Mouse (Mus musculus): Measurements from ENCODE around the gene Pigx. TPM values are rescaled to one million over a fixed set of nuclear protein-coding genes. Genes with fewer than 3 reads are reported as not detected.

Pigx gene
- polyA plus RNA-seq, 1 experiment from 2014 or later, result 147 TPM

DNA sequence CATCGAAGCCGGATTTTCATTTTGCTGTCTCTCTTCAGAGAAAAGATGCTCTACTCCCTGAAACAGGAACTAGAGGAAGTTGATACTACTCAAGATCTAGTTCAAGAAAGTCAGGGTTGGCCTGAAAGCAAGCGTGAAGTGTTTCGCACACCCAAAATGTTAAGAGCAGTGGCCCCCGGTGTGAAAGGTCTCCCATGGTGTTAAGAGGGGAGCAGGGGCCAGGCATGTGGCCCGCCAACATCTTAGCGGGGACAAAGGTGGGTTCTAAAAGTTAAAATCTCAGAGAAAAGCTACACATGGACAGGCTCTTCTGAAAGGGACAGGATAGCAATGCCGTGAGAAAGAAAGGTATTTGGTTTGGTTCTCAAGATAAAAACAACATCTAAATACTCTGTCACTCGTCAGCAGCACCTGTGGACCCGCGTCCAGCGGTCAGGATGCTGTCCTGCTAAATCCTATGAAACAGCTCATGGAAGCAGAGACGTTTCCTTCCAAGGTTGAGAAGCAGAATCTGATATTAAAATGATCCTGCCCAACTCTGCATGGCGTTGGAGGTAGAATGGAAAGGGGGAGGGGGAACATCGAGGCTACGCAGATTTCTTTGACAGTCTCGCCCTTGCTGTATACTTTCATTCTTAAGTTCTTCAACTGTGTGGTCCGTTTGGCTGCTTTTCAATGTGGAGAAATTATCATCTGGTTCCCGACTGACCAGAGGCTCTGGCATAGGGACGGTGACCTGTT lies 30.1 kb upstream of the Pigx start:
- peak overlapping the region; percentile 17 for H3K4me2 ChIP-seq (replicated peaks; ENCODE audit: low read depth, low read length)
- no peak overlapping the region for H3K4me3 ChIP-seq (ENCODE audit: low read length)
- no peaks in the 10 kb centered on the region for H3K36me3 ChIP-seq (ENCODE audit: control insufficient read depth, insufficient read depth, low read length)
- no peaks in the 10 kb centered on the region for H3K27me3 ChIP-seq (ENCODE audit: control insufficient read depth, insufficient read depth, low read length)
- no peaks in the 10 kb centered on the region for H3K4me1 ChIP-seq (ENCODE audit: control insufficient read depth, insufficient read depth, low read length)
- 80% methylated on average over 20 of the region's 20 CpGs for WGBS
- no peaks in the 10 kb centered on the region for H3K9me3 ChIP-seq (ENCODE audit: control insufficient read depth, low read length)
- no peak for ATAC-seq (ENCODE audit: low FRiP score, low TSS enrichment)
- H3K9ac ChIP-seq (ENCODE audit: low read depth, low read length), result no peak overlapping the region
- 0 out of 2 replicates have a peak overlapping the region, but pooled peaks have one; percentile 17 for H3K27ac ChIP-seq (ENCODE audit: low read depth, low read length)

DNA sequence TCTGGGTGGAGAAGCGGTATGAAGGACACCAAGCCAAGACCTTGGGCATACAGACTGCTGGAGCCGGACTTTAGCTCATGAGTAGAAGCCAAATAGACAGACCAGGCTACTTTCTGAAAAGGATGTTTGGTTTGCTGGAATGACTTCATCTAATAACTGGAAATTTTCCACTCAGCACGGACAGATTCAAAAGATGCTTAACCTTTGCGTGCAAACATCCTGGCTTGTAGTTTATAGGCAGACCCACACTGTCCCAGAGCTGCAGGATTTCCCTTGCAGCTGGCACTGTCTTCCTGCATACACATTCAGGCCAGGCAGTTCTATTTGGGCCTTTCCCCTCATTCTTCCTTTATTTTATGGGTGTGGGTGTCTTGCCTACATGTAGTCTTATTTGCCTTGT lies 27.5 kb upstream of the Pigx start:
- H3K4me2 ChIP-seq (replicated peaks; ENCODE audit: low read depth, low read length), result no peak overlapping the region
- H3K27me3 ChIP-seq (ENCODE audit: control insufficient read depth, insufficient read depth, low read length), result no peaks in the 10 kb centered on the region
- no peaks in the 10 kb centered on the region for H3K36me3 ChIP-seq (ENCODE audit: control insufficient read depth, insufficient read depth, low read length)
- peak overlapping the region; percentile 51; the same call in 1 of the 2 replicates for H3K27ac ChIP-seq (ENCODE audit: low read depth, low read length)
- no peaks in the 10 kb centered on the region for H3K9me3 ChIP-seq (ENCODE audit: control insufficient read depth, low read length)
- no peaks in the 10 kb centered on the region for H3K4me1 ChIP-seq (ENCODE audit: control insufficient read depth, insufficient read depth, low read length)
- no peak for ATAC-seq (ENCODE audit: low FRiP score, low TSS enrichment)
- no peak overlapping the region for H3K9ac ChIP-seq (ENCODE audit: low read depth, low read length)
- 80% methylated on average over 4 of the region's 4 CpGs for WGBS
- H3K4me3 ChIP-seq (ENCODE audit: low read length), result no peak overlapping the region

DNA sequence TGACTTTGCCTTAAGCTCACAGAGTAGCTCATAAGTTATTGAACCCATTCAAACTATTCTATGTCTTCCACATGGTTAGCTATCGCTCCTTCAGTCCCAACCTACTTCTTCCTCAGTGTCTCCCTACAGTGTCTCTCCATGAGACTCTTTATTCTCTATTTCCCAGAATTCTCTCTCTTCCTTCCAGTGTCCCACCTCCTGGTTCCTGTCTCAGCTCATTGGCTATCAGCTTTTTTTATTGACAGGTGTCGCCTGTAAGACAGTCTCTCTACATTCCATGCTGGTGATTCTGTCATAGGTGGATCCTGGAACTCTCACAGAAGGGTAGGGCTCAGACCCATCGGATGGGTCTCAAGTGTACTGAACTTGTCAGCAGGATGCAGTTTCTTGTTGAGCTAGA lies 25.8 kb upstream of the Pigx start:
- no peak for ATAC-seq (ENCODE audit: low FRiP score, low TSS enrichment)
- 88% methylated on average over 3 of the region's 3 CpGs for WGBS
- no peaks in the 10 kb centered on the region for H3K9me3 ChIP-seq (ENCODE audit: control insufficient read depth, low read length)
- H3K36me3 ChIP-seq (ENCODE audit: control insufficient read depth, insufficient read depth, low read length), result no peaks in the 10 kb centered on the region
- no peak overlapping the region for H3K4me2 ChIP-seq (replicated peaks; ENCODE audit: low read depth, low read length)
- no peaks in the 10 kb centered on the region for H3K4me1 ChIP-seq (ENCODE audit: control insufficient read depth, insufficient read depth, low read length)
- no peak overlapping the region for H3K27ac ChIP-seq (ENCODE audit: low read depth, low read length)
- H3K4me3 ChIP-seq (ENCODE audit: low read length), result no peak overlapping the region
- H3K27me3 ChIP-seq (ENCODE audit: control insufficient read depth, insufficient read depth, low read length), result no peaks in the 10 kb centered on the region
- no peak overlapping the region for H3K9ac ChIP-seq (ENCODE audit: low read depth, low read length)

DNA sequence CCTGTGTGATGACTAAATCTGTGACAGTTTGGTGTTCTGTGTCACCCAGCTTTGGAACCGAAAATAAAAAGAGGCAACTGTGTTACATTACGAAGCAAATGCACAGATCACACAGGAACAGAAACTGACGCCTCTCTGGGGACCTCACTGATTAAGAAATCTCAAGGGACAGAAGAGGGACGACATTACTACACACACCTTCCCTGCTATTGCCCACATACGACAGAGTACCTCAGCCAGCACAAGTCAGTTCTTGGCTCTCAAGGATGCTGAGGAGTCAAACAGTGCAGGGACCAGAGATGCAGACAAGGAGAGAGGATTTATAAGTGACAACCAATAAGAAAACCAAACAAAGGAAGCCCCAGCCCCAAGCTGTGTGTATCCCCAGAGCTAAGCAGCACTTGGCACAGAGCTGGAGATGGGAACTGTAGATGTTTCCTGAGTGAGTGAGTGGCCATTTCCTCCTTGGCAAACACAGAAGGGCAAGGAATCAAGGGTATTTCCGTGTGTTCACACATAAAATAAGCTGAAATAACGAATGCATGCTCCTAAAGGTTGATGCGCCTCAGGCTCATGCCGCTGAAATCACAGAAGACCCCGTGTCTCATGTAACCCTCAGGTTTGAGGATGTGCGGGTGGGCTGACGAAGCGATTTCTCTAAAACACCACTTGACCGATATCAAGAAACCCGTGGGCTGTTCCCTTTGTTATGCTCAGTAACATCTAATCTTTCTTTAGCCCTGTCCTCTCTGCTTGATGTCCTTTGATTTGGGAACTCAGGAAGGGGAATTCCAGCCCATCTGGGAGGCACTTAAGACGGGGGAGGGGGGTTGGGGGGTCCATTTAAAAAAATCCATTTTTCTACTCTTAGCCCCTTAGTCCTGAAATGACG lies 25.1 kb upstream of the Pigx start:
- ATAC-seq (ENCODE audit: low FRiP score, low TSS enrichment), result no peak
- Histone ChIP-seq H3K27me3 (ENCODE audit: control insufficient read depth, insufficient read depth, low read length) (no peaks in the 10 kb centered on the region), H3K4me3 (ENCODE audit: low read length) (no peak overlapping the region), H3K9me3 (ENCODE audit: control insufficient read depth, low read length) (no peaks in the 10 kb centered on the region), H3K36me3 (ENCODE audit: control insufficient read depth, insufficient read depth, low read length) (no peaks in the 10 kb centered on the region), H3K4me2 (replicated peaks; ENCODE audit: low read depth, low read length) (no peak overlapping the region), H3K9ac (ENCODE audit: low read depth, low read length) (no peak overlapping the region), H3K27ac (ENCODE audit: low read depth, low read length) (no peak overlapping the region), H3K4me1 (ENCODE audit: control insufficient read depth, insufficient read depth, low read length) (no peaks in the 10 kb centered on the region)
- 67% methylated on average over 17 of the region's 17 CpGs for WGBS

DNA sequence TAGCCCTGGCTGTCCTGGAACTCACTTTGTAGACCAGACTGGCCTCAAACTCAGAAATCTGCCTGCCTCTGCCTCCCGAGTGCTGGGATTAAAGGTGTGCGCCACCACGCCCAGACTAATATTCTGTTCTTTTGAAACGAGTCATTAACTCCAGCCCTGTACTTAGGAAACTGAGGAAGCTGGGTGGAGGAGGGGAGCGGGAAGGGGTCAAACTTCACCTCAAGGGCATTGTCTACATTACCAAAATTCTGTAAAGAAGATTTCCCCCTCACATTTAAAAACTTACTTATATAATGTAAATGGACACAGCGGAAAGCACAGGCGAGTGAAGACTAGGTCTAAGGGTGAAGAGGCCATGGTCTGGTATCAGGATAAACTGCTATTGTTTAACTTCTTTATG lies 24.5 kb upstream of the Pigx start:
- H3K4me2 ChIP-seq (replicated peaks; ENCODE audit: low read depth, low read length), result no peak overlapping the region
- H3K9ac ChIP-seq (ENCODE audit: low read depth, low read length), result no peak overlapping the region
- no peak overlapping the region for H3K27ac ChIP-seq (ENCODE audit: low read depth, low read length)
- no peaks in the 10 kb centered on the region for H3K27me3 ChIP-seq (ENCODE audit: control insufficient read depth, insufficient read depth, low read length)
- WGBS, result 90% methylated on average over 7 of the region's 7 CpGs
- H3K4me3 ChIP-seq (ENCODE audit: low read length), result no peak overlapping the region
- H3K4me1 ChIP-seq (ENCODE audit: control insufficient read depth, insufficient read depth, low read length), result no peaks in the 10 kb centered on the region
- H3K9me3 ChIP-seq (ENCODE audit: control insufficient read depth, low read length), result no peaks in the 10 kb centered on the region
- no peak for ATAC-seq (ENCODE audit: low FRiP score, low TSS enrichment)
- H3K36me3 ChIP-seq (ENCODE audit: control insufficient read depth, insufficient read depth, low read length), result no peaks in the 10 kb centered on the region

DNA sequence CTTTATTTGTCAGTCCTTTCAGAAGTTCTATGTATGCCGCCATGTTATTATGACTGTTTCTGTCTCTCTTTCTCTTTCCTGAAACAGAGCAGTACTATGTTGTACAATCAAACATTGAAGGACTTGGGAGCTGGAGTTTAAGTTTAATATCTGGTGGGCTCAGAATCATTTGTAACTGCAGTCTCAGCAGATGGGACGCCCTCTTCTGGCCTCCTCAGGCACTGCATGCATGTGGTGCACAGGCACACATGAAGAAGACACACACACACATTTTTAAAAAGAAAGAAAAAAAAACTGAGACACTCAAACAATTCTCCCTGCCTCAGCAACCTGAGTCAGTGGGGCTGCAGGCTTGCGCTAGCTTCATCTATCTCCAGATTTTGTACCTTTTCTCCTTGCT lies 20.9 kb upstream of the Pigx start:
- WGBS, result 81% methylated on average over 3 of the region's 3 CpGs
- no peak overlapping the region for H3K4me2 ChIP-seq (replicated peaks; ENCODE audit: low read depth, low read length)

DNA sequence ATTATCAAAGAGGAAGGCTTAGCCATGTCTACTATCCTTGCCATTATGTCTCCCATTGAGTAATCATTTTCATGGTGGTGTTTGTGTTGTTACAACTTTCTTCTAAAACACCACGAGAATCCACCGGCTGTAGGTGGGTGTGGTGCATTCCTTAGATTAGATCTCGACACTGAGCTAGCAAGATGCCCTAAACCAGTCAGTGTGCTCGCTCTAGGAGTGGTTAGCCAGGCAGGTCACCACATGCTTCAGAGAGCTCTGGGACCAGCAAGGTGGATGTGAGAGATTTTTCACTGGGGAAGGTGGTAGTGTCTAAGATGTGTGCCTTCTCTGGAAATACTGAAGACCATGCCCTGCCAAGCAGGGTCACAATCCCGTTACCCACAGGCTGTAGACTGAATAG lies 16.6 kb upstream of the Pigx start:
- Histone ChIP-seq H3K9me3 (ENCODE audit: control insufficient read depth, low read length) (no peaks in the 10 kb centered on the region), H3K4me3 (ENCODE audit: low read length) (no peak overlapping the region), H3K27me3 (ENCODE audit: control insufficient read depth, insufficient read depth, low read length) (no peaks in the 10 kb centered on the region), H3K36me3 (ENCODE audit: control insufficient read depth, insufficient read depth, low read length) (no peaks in the 10 kb centered on the region), H3K4me1 (ENCODE audit: control insufficient read depth, insufficient read depth, low read length) (no peaks in the 10 kb centered on the region), H3K27ac (ENCODE audit: low read depth, low read length) (no peak overlapping the region), H3K4me2 (replicated peaks; ENCODE audit: low read depth, low read length) (no peak overlapping the region), H3K9ac (ENCODE audit: low read depth, low read length) (no peak overlapping the region)
- no peak for ATAC-seq (ENCODE audit: low FRiP score, low TSS enrichment)
- 45% methylated on average over 5 of the region's 5 CpGs for WGBS

More for the DNA sequence above, 20.9 kb upstream of the Pigx start:
- Histone ChIP-seq H3K27ac (ENCODE audit: low read depth, low read length) (no peak overlapping the region), H3K4me1 (ENCODE audit: control insufficient read depth, insufficient read depth, low read length) (no peaks in the 10 kb centered on the region), H3K9ac (ENCODE audit: low read depth, low read length) (no peak overlapping the region), H3K9me3 (ENCODE audit: control insufficient read depth, low read length) (no peaks in the 10 kb centered on the region), H3K36me3 (ENCODE audit: control insufficient read depth, insufficient read depth, low read length) (no peaks in the 10 kb centered on the region), H3K4me3 (ENCODE audit: low read length) (no peak overlapping the region), H3K27me3 (ENCODE audit: control insufficient read depth, insufficient read depth, low read length) (no peaks in the 10 kb centered on the region)
- no peak for ATAC-seq (ENCODE audit: low FRiP score, low TSS enrichment)

DNA sequence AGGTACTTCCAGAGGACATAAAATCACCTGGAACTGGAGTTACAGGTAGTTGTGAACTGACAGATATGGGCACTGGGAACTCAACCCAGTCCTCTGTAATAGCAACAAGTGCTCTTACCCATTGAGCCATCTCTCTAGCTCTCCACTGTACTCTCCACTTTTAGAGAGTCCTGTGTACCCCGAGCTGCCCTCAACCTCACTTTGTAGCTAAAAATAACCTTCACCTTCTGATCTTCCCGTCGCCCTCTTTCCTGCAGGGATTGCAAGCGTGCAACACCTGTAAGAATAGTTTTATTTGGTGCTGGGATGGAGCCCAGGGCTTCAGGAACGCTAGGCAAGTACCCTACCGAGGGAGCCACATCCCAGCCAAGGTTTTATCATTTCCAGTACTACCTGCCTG lies 16.2 kb upstream of the Pigx start:
- no peak overlapping the region for H3K9ac ChIP-seq (ENCODE audit: low read depth, low read length)
- H3K27me3 ChIP-seq (ENCODE audit: control insufficient read depth, insufficient read depth, low read length), result no peaks in the 10 kb centered on the region
- H3K4me1 ChIP-seq (ENCODE audit: control insufficient read depth, insufficient read depth, low read length), result no peaks in the 10 kb centered on the region
- no peaks in the 10 kb centered on the region for H3K36me3 ChIP-seq (ENCODE audit: control insufficient read depth, insufficient read depth, low read length)
- no peak for ATAC-seq (ENCODE audit: low FRiP score, low TSS enrichment)
- H3K27ac ChIP-seq (ENCODE audit: low read depth, low read length), result no peak overlapping the region
- H3K4me3 ChIP-seq (ENCODE audit: low read length), result no peak overlapping the region
- H3K9me3 ChIP-seq (ENCODE audit: control insufficient read depth, low read length), result no peaks in the 10 kb centered on the region
- WGBS, result 60% methylated on average over 6 of the region's 6 CpGs
- H3K4me2 ChIP-seq (replicated peaks; ENCODE audit: low read depth, low read length), result no peak overlapping the region
